Mouse (Mus musculus): ENCODE measurements around the gene Szt2.

Gene Szt2

GRCm38 (mm10) chr4:118358159-118358895 is 50.7 kb downstream of the Szt2 start:
- no peak for DNase-seq (ENCODE audit: low spot score in 2 of 2)

GRCm38 (mm10) chr4:118357504-118357903 is 51.6 kb downstream of the Szt2 start:
- no peak for DNase-seq (ENCODE audit: low spot score in 2 of 2)

DNA sequence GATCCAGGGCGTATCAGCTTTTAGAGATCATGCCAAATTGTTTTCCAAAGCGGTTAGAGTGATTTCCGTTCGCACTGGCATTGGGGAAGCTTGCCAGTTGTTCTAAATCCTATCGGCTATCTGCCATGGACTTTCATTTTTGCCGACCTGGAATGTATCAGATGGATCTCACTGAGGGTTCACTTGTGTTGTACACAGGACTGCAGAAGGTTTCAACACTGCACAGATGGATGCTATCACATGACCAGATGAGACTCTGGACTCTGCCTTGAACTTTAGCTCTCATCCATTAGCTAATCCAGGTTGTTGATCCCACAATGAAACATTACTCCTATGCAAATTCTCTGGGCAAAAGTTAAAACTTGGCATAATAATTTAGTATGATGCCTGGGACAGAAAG is 52.3 kb downstream of the Szt2 start:
- DNase-seq (ENCODE audit: low spot score in 2 of 2): no peak

- no peak for DNase-seq (ENCODE audit: low spot score in 2 of 2)
Observed at GRCm38 (mm10) chr4:118354289-118354688, 54.8 kb downstream of the Szt2 start.

DNA sequence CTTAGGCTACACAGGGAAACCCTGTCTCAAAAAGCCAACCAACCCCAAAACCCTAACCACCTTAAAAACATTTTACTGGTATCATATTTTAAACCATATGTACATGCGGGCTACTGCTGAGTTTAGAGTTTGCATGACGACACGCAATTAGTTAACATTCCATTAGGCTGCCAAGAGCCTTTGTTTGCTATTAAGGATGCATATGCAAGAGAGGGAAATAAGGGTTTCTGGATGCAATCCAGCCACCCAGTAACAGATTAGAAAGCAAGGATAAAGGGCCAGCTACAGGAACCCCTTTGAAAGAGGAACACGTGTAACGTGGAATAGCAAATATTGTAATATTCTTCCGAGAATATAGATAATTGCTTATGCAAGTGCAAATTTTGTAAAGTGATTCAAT is 55.4 kb downstream of the Szt2 start:
- no peak for DNase-seq (ENCODE audit: low spot score in 2 of 2)

DNA sequence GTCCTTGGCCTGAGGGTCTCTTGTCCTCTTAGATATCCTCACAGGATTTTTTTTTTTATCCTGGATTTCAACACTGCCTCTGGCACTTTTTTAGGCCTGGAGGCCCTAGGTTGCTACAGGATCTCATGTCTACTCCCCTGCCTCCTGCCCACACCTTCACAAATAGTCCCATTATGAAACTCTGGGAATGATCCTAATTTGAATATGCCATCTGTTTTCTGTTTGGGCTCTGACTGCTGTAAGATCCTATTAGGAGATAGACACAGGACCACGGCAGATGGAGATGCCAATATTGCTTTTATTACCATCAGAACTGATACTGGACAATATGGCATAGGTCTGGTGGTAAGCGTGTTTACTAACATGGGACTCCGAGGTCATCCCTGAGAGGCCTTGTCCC is 57.2 kb downstream of the Szt2 start:
- no peak for DNase-seq (ENCODE audit: low spot score in 2 of 2)

- DNase-seq (ENCODE audit: low spot score in 2 of 2): no peak
Observed at GRCm38 (mm10) chr4:118350864-118351263, 58.2 kb downstream of the Szt2 start.

DNA sequence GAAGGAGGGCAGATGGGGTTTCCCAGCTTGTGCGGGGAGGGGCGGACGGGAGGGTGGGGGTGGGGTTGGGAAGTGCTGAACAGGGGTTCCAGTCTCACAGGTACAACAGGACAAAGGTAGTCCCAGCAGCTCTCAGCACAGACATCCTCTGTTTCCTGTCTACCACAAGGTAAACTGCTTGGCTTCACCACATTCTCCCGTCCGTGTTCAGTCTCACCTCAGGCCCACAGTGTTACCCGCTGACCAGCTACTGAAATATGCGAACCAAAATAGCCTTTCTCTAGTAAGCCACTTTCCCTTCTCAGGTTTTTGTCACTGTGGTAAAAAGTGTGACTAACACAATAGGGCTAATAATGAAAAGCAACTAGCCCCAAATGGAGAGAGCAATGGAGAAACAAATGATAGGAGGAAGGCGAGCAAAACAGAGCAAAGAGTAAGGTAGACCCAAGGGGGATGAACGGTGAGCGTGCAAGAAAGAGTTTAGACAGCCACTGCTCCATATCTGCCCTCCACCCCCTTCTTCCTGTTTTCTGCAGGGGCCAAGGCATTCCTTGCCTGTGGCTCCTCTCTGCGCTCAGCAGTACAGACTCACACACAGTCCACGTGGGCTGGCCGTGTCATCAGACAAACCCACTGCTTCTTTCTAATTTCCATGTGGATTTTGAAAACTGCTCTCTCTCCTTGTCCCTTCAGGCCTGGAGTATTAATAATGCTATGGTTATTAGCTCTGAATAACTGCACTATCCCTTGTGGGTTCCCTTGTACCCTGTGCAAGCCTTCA is 61.4 kb downstream of the Szt2 start:
- DNase-seq (ENCODE audit: low spot score in 2 of 2): no peak

DNA sequence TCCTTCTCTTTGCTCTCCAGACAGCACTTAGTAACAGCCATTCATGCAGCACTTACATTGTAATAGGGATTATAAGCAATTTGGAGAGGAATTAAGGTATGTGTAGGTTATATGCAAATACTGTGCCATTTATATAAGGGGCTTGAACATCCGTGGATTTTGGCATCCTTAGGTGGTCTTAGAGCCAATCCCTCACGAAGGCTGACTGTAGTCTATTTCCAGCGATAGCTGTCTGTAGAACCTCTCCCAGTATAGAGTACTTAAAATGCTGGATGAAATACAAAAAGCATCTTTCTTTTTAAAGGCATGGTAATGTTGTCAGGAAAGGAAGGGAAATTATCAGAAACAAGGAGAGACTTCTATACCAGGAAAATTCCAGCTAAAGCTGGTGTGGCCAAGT is 67.6 kb downstream of the Szt2 start:
- DNase-seq (ENCODE audit: low spot score in 2 of 2): no peak

GRCm38 (mm10) chr4:118336658-118337057 is 72.4 kb downstream of the Szt2 start:
- peak in 1 of 2 experiments; percentile 12 for DNase-seq (ENCODE audit: low spot score in 2 of 2)

DNA sequence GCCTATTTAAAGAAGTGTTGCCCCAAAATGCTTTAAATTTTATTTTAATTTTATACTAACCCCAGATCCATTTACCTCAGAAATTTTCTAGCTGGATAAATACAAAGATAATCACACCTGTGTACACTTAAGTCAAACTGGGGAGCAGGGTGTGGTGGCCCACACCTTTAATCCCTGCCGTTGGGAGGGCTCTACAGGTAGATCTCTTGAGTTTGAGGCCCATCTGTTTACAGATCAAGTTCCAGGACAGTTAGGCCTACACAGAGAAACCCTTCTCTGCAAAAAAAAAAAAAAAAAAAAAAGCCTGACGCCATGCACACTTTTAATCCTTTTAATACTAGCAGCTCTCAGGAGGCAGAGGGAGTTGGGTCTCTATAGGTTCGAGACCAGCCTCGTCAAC is 73.1 kb downstream of the Szt2 start:
- no peak for DNase-seq (ENCODE audit: low spot score in 2 of 2)

DNA sequence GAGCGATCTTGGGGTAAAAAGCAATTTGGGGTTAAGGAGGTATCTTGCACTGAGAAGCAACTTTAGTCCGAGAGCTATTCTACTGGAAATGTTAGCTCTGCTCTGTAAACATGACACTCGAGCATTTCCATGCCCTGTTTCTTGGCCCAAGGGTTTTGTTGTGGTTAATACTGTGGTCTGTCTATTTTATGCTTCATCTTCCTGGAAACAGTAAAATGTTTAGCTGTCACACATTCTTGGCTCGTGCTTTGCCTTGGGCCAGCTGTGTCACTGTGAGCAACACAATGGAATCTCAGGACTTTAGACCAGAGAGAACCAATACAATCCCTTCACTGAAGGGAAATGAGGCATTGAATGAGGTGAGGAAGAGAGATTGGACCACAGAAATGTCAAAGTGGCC is 77.3 kb downstream of the Szt2 start:
- DNase-seq (ENCODE audit: low spot score in 2 of 2): no peak

DNA sequence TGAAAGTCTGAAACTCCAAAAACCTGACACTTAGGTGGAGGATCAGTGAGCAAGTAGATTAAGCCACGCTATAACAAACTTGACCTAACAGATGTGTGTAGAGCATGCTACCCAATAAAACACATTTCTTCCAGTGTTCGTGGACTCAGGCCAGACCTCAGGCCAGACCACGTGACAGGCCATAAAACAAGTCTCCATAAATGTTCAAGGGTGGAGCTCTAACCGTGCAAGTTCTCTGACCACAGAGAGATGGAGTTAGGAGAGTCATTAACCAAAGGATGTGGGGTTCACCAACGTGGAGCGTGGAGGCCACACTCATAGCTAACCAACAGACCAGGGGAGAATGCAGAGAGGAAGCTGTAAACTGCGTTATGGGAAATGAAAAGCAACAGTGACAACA is 82.6 kb downstream of the Szt2 start:
- DNase-seq (ENCODE audit: low spot score in 2 of 2): peak in 1 of 2 experiments; percentile 28

GRCm38 (mm10) chr4:118320636-118321035 is 88.4 kb downstream of the Szt2 start:
- no peak for DNase-seq (ENCODE audit: low spot score in 2 of 2)

DNA sequence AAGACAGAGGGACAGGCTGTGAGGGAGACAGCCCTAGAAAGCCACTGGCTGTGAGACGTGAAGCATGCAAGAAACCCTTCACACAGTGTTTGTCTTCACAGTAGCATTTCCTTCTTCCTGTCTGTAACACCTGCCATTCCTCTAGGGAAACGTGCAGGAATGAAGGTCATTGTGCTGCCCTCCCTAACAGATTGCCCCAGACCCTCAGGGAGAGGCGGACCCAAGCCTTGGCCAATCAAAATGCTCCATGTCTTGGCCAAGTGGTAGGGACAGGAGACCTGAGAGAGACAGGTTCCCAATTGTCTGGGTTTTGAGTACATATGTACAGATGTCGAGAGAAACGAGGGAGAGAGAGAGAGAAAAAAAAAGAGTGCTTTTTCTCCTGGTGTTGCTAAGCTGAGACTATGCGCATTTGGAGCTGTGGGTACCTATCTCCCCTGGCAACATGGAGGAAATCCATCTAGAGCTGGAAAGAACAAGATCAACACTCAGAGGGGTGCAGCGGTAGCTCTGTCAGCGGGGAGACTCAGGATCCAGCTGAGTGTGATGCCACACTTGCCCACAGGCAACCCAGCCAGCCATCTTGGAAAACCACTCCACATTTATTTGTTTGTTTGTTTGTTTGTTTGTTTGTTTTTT is 89.2 kb downstream of the Szt2 start:
- no peak for DNase-seq (ENCODE audit: low spot score in 2 of 2)

DNA sequence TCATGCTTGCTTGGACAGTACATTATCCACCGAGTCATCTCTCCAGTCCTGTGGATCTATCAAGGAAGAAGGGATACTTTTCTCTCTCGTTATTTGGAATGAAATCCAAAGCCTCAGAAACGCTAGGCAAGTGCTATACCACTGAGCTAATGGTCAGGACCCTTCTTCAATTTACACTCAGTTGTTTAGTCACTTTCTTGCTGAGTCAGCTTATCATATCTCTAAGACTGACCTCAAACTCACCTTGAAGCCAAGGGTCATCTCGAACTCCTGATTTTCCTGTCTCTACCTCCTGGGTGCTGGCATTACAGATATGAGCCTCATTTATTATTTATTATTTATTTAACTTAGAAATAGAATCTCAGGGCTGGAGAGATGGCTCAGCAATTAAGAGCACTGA is 92.4 kb downstream of the Szt2 start:
- DNase-seq (ENCODE audit: low spot score in 2 of 2): no peak

DNA sequence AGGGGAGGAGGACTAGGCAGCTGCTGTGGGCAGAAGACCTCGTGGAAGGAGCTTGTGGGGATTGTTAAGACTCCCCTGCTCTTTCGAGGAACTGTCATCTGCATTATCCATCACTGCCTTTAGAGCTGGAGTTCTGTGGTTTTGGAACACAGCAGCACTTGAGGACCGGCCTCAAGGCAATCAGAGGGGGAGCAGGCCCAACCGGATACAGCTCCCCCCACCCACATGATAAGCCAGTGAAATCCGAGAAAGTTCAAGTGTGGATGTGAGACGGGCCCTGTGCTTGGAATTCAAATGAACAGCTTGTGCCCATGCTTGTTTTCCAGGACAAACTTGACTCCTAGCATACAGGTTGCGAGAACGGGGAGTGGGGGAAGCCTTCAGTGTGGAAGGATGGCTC is 93.8 kb downstream of the Szt2 start:
- DNase-seq (ENCODE audit: low spot score in 2 of 2): no peak

All from urinary bladder, adult 18-20 months (tissue).